Mouse (Mus musculus): Measurements from ENCODE around the gene Spaca9. TPM values are rescaled to one million over a fixed set of nuclear protein-coding genes. Genes with fewer than 3 reads are reported as not detected.

The Spaca9 gene
- polyA plus RNA-seq, 1 experiment from 2014 or later: 3.0 TPM

DNA sequence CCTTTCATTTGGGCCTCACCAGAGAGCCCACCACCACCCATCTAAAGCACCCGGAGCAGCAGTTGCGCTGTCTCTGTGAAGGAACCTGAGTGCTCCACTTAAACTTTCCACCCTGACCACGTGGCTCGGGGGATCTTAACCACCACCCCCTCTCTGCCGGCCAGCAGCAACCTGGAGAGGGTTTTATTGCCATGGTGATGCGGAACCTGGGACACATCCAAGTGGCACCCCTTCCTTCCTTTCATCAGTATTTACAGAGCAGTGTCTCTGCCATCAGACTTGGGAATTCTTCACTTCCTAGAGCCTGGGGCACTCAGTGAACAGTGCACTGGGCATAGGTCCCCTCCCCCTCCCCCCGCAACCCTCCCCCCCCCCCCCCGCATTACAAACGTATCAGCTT, 24.4 kb upstream of the Spaca9 start:
- peaks cover 8% of the 10 kb centered on the region; the same call in 1 of the 2 replicates for H3K4me1 ChIP-seq (ENCODE audit: control insufficient read depth, insufficient read depth, low read length)
- H3K4me2 ChIP-seq: no peak overlapping the region
- WGBS: 69% methylated on average over 9 of the region's 9 CpGs
- no peak overlapping the region for H3K4me3 ChIP-seq (ENCODE audit: low read depth, low read length)
- no peak for DNase-seq (ENCODE audit: low spot score, missing footprints)
- H3K27me3 ChIP-seq (ENCODE audit: control insufficient read depth, insufficient read depth, low read length): no peaks in the 10 kb centered on the region; the same call in 1 of the 2 replicates
- H3K27ac ChIP-seq (ENCODE audit: low read depth, low read length): no peak overlapping the region
- H3K36me3 ChIP-seq (ENCODE audit: control insufficient read depth, insufficient read depth, low read length): no peaks in the 10 kb centered on the region
- no peak overlapping the region for H3K9ac ChIP-seq (ENCODE audit: low read length)
- H3K9me3 ChIP-seq (ENCODE audit: control insufficient read depth, low read length): no peaks in the 10 kb centered on the region
- no peak for ATAC-seq (ENCODE audit: low FRiP score)

DNA sequence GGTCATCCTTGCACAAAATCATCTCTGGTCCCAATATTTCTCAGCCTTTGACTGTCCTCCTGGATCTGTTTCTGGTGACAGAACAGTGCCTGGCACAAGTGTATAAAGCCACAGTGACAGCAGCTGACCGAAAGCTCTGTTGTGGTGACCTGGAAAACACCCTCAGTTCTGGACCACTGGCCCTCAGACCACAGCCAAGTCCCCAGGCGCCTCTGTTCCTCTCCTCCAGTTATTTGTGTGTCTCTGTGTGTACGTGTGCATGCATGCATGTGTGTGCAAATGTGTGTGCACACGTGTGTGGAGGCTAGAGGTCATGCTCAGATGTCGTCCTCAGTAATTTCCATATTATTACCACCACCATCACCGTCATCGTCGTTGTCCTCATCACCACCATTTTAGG, 22.9 kb upstream of the Spaca9 start:
- Histone ChIP-seq H3K27ac (ENCODE audit: low read depth, low read length) (no peak overlapping the region), H3K9me3 (ENCODE audit: control insufficient read depth, low read length) (no peaks in the 10 kb centered on the region), H3K4me3 (ENCODE audit: low read depth, low read length) (no peak overlapping the region), H3K36me3 (ENCODE audit: control insufficient read depth, insufficient read depth, low read length) (no peaks in the 10 kb centered on the region), H3K4me2 (no peak overlapping the region), H3K4me1 (ENCODE audit: control insufficient read depth, insufficient read depth, low read length) (peaks cover 2% of the 10 kb centered on the region; the same call in 1 of the 2 replicates), H3K9ac (ENCODE audit: low read length) (no peak overlapping the region), H3K27me3 (ENCODE audit: control insufficient read depth, insufficient read depth, low read length) (no peaks in the 10 kb centered on the region; the same call in 1 of the 2 replicates)
- ATAC-seq (ENCODE audit: low FRiP score) (no peak), DNase-seq (ENCODE audit: low spot score, missing footprints) (no peak)
- WGBS: 91% methylated on average over 8 of the region's 8 CpGs

DNA sequence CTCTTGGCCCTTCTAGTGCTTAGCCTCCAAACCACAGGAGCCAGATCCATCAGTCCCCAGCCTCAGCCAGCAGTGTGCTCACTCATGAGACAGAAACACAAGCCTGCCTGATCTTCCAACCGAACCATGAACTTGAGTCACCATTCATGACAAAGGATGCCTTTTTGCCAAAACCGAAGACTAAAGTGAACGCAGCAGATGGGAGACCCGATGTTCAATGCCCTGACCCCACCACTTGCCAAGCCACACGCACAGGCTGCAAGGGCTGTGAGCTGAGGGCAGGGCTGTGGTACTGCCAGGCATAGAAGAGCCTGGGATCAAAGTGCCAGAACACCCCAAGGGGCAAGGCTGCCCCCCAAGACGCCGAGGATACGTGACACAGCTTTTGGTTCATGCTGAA, 13.5 kb upstream of the Spaca9 start:
- WGBS: 90% methylated on average over 8 of the region's 8 CpGs
- H3K9me3 ChIP-seq (ENCODE audit: control insufficient read depth, low read length): no peaks in the 10 kb centered on the region
- H3K27ac ChIP-seq (ENCODE audit: low read depth, low read length): no peak overlapping the region
- H3K9ac ChIP-seq (ENCODE audit: low read length): no peak overlapping the region
- no peaks in the 10 kb centered on the region for H3K27me3 ChIP-seq (ENCODE audit: control insufficient read depth, insufficient read depth, low read length)
- H3K4me2 ChIP-seq: no peak overlapping the region
- H3K4me1 ChIP-seq (ENCODE audit: control insufficient read depth, insufficient read depth, low read length): no peaks in the 10 kb centered on the region
- no peak for DNase-seq (ENCODE audit: low spot score, missing footprints)
- no peak for ATAC-seq (ENCODE audit: low FRiP score)
- H3K36me3 ChIP-seq (ENCODE audit: control insufficient read depth, insufficient read depth, low read length): no peaks in the 10 kb centered on the region
- H3K4me3 ChIP-seq (ENCODE audit: low read depth, low read length): no peak overlapping the region

DNA sequence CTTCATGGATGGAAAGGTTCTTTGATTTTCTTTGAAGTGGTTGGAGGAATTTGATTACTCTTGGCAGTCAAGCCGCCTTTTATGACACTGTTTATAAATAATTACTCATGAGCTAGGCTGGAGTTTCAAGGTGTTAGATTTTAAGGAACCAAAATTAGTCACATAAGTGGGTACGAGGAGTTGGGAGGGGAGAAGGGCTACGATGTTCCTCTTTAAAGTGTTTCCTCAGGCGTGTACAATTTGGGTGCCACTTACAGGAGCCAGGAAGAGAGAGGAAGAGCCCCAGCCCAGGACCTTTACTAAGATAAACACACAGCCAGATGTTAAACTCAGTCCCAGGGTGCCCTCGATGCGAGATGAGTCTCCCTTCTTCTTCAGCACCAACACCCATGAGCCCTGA, 7.3 kb upstream of the Spaca9 start:
- ATAC-seq (ENCODE audit: low FRiP score) (no peak), DNase-seq (ENCODE audit: low spot score, missing footprints) (no peak)
- Histone ChIP-seq H3K9me3 (ENCODE audit: control insufficient read depth, low read length) (no peaks in the 10 kb centered on the region), H3K4me3 (ENCODE audit: low read depth, low read length) (no peak overlapping the region), H3K36me3 (ENCODE audit: control insufficient read depth, insufficient read depth, low read length) (no peaks in the 10 kb centered on the region), H3K27ac (ENCODE audit: low read depth, low read length) (no peak overlapping the region), H3K9ac (ENCODE audit: low read length) (no peak overlapping the region), H3K4me2 (no peak overlapping the region), H3K27me3 (ENCODE audit: control insufficient read depth, insufficient read depth, low read length) (no peaks in the 10 kb centered on the region), H3K4me1 (ENCODE audit: control insufficient read depth, insufficient read depth, low read length) (no peaks in the 10 kb centered on the region)
- WGBS: 80% methylated on average over 6 of the region's 6 CpGs

DNA sequence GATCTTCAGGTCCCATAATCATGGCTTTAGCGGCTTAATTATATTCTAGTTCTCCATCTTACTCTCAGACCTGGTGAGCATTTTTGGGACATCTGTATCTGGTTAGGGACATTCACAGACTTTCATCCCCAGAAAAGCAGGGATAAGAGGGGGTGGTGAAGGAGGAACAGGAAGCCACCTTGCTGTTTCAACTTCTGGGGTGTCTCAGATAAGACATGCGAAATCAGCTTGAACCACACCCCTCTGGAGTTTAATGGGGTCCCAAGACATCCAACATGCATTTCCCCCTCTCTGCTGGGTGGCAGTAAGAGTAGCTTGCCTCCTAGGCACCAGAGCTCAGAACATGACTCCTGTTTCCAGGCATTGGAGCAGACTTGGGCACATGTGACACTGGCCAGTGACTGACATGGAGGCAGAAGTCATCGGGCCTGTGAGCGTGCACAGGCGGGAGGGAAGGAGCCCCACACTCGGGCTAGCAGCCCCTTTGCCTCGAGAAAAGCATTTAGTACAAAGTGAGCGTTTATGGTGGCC, 6.6 kb upstream of the Spaca9 start:
- Histone ChIP-seq H3K9ac (ENCODE audit: low read length) (no peak overlapping the region), H3K27me3 (ENCODE audit: control insufficient read depth, insufficient read depth, low read length) (no peaks in the 10 kb centered on the region)

DNA sequence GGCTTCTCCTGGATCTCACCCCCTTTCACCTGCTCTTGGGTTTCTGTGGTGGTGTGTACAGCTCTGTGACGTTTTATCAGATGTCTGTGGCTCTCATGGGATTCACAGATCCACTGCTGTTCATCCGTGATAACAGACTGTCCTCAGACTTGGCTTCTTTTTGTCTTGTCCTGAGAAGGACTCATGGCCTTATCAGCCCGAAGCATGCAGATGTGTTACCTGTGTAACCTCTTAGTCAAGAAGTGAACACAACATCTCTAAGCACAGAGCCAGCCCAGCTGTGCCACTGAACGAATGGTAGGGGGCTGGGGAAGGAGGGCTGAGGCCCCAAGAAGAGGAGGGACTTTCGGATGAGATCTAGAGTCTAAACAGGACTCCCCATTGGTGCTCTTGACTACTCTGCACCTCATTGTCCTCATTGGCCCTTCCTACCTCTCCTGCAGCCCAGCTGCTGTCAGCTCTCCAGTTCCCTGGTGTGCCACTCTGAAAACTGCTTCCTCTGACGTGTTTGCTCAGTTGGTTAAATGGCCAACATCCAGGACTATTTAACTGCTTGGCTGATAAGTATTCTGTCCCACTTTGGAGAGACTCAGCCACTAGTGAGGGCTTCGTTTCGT, 2.2 kb upstream of the Spaca9 start:
- Histone ChIP-seq H3K4me2 (no peak overlapping the region), H3K36me3 (ENCODE audit: control insufficient read depth, insufficient read depth, low read length) (no peaks in the 10 kb centered on the region), H3K27ac (ENCODE audit: low read depth, low read length) (no peak overlapping the region), H3K4me3 (ENCODE audit: low read depth, low read length) (no peak overlapping the region), H3K9me3 (ENCODE audit: control insufficient read depth, low read length) (no peaks in the 10 kb centered on the region), H3K4me1 (ENCODE audit: control insufficient read depth, insufficient read depth, low read length) (peaks cover 10% of the 10 kb centered on the region), H3K27me3 (ENCODE audit: control insufficient read depth, insufficient read depth, low read length) (no peaks in the 10 kb centered on the region), H3K9ac (ENCODE audit: low read length) (no peak overlapping the region)
- 73% methylated on average over 8 of the region's 8 CpGs for WGBS
- ATAC-seq (ENCODE audit: low FRiP score) (no peak), DNase-seq (ENCODE audit: low spot score, missing footprints) (no peak)

More for the DNA sequence above, 6.6 kb upstream of the Spaca9 start:
- WGBS: 75% methylated on average over 8 of the region's 8 CpGs
- Histone ChIP-seq H3K9me3 (ENCODE audit: control insufficient read depth, low read length) (no peaks in the 10 kb centered on the region), H3K36me3 (ENCODE audit: control insufficient read depth, insufficient read depth, low read length) (no peaks in the 10 kb centered on the region), H3K4me1 (ENCODE audit: control insufficient read depth, insufficient read depth, low read length) (no peaks in the 10 kb centered on the region), H3K27ac (ENCODE audit: low read depth, low read length) (no peak overlapping the region), H3K4me3 (ENCODE audit: low read depth, low read length) (no peak overlapping the region), H3K4me2 (no peak overlapping the region)
- DNase-seq (ENCODE audit: low spot score, missing footprints): no peak
- no peak for ATAC-seq (ENCODE audit: low FRiP score)

DNA sequence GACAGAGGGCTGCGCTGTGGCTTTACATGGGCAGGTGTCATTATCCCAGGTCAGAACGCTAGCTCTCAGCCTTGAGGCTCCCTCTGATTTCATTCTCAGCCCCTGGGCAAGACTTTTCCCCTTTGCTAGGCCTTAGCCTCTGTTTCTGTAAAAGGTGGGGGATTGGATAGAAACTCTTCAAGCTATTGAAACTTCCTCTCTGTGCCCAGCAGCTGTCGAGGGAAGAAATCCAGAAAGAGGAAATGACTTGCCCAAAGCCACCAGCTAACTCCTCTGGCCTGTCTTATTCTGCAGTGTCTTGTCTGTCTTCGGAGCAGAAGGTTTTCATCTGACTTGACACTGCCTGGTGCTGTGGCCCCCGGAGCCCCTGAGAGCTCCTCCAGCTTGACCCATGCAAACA, 961 bp downstream of the Spaca9 start:
- no peak overlapping the region for H3K4me3 ChIP-seq (ENCODE audit: low read depth, low read length)
- 81% methylated on average over 5 of the region's 5 CpGs for WGBS
- H3K9ac ChIP-seq (ENCODE audit: low read length): no peak overlapping the region
- H3K27me3 ChIP-seq (ENCODE audit: control insufficient read depth, insufficient read depth, low read length): no peaks in the 10 kb centered on the region
- H3K4me1 ChIP-seq (ENCODE audit: control insufficient read depth, insufficient read depth, low read length): peaks cover 10% of the 10 kb centered on the region
- no peaks in the 10 kb centered on the region for H3K9me3 ChIP-seq (ENCODE audit: control insufficient read depth, low read length)
- ATAC-seq (ENCODE audit: low FRiP score): no peak
- no peaks in the 10 kb centered on the region for H3K36me3 ChIP-seq (ENCODE audit: control insufficient read depth, insufficient read depth, low read length)
- no peak overlapping the region for H3K4me2 ChIP-seq
- no peak for DNase-seq (ENCODE audit: low spot score, missing footprints)
- H3K27ac ChIP-seq (ENCODE audit: low read depth, low read length): no peak overlapping the region

DNA sequence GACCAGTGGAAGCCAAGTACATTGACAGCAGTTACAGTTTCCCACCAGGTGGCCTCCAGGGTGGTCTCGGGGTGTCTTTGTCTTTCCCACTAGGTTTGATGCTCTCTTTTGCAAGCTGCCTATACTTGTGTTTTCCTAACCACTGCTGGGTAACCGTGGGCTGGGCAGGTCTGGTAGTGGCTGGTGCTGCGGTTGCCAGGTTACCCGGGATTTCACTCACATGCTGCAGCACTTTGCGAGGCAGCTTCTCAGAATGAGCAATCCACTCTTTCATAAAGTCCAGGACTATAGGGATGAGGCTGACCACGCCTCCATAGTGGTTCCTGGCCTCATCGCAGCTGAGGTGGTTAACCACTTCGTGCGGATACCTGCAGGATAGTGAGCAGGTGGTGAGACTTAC, 6.8 kb downstream of the Spaca9 start:
- H3K9ac ChIP-seq (ENCODE audit: low read length): no peak overlapping the region
- 0 out of 2 replicates have a peak, but pooled peaks cover under 1% of the 10 kb centered on the region for H3K36me3 ChIP-seq (ENCODE audit: control insufficient read depth, insufficient read depth, low read length)
- no peak overlapping the region for H3K27ac ChIP-seq (ENCODE audit: low read depth, low read length)
- H3K9me3 ChIP-seq (ENCODE audit: control insufficient read depth, low read length): no peaks in the 10 kb centered on the region
- 73% methylated on average over 9 of the region's 9 CpGs for WGBS
- no peaks in the 10 kb centered on the region for H3K4me1 ChIP-seq (ENCODE audit: control insufficient read depth, insufficient read depth, low read length)
- DNase-seq (ENCODE audit: low spot score, missing footprints) (no peak), ATAC-seq (ENCODE audit: low FRiP score) (no peak)
- no peak overlapping the region for H3K4me3 ChIP-seq (ENCODE audit: low read depth, low read length)
- H3K27me3 ChIP-seq (ENCODE audit: control insufficient read depth, insufficient read depth, low read length): no peaks in the 10 kb centered on the region
- H3K4me2 ChIP-seq: no peak overlapping the region

DNA sequence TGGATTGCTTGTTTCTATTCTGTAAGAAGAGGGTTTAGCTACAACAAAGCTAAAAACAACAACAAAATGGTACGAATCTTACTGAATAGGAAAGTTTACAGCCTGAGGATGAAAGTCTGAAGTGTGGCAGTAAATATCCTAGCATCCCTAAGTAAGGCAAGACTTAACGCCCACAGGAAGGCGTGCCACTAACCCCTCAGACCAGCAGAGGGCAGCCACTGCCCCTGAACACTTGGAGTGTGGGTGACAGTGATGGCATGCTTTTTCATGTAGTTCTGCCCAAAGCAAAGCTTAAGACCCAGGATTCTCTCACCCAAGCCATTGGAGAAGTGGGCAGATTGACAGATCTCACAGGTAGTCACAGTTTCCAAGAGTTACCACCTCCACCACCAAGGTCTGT, 11.1 kb downstream of the Spaca9 start:
- no peaks in the 10 kb centered on the region for H3K27me3 ChIP-seq (ENCODE audit: control insufficient read depth, insufficient read depth, low read length)
- no peak overlapping the region for H3K4me2 ChIP-seq
- no peak overlapping the region for H3K4me3 ChIP-seq (ENCODE audit: low read depth, low read length)
- H3K27ac ChIP-seq (ENCODE audit: low read depth, low read length): no peak overlapping the region
- no peak for ATAC-seq (ENCODE audit: low FRiP score)
- H3K4me1 ChIP-seq (ENCODE audit: control insufficient read depth, insufficient read depth, low read length): no peaks in the 10 kb centered on the region
- DNase-seq (ENCODE audit: low spot score, missing footprints): peak; percentile 90
- H3K9me3 ChIP-seq (ENCODE audit: control insufficient read depth, low read length): no peaks in the 10 kb centered on the region
- 45% methylated on average over 3 of the region's 3 CpGs for WGBS
- no peak overlapping the region for H3K9ac ChIP-seq (ENCODE audit: low read length)
- peaks cover 2% of the 10 kb centered on the region; the same call in 1 of the 2 replicates for H3K36me3 ChIP-seq (ENCODE audit: control insufficient read depth, insufficient read depth, low read length)

Measured in midbrain, embryonic 11.5 days (tissue).